Mouse (Mus musculus) heart, postnatal 36 days (tissue): Measurements from ENCODE around the gene Prkca. TPM values are rescaled to one million over a fixed set of nuclear protein-coding genes. Genes with fewer than 3 reads are reported as not detected.

ENCODE experiments used
- DNase-seq, 2 experiments: peaks; one replicate each; pipeline ENCODE4 v3.0.0; 2021 to 2022
- intact Hi-C: fragments of 180-260 bp; cut with DNase I; formaldehyde crosslinking; loops from one replicate; pipeline ENCODE4 v1.15.1; 2025
- total RNA-seq, 2 experiments: library from RNA; stranded (reverse); gene quantifications; 2 replicates each; pipeline ENCODE4 v1.2.3; 2021

Prkca gene
- total RNA-seq, 2 experiments from 2014 or later, result 33.6 to 41.0 TPM

DNA sequence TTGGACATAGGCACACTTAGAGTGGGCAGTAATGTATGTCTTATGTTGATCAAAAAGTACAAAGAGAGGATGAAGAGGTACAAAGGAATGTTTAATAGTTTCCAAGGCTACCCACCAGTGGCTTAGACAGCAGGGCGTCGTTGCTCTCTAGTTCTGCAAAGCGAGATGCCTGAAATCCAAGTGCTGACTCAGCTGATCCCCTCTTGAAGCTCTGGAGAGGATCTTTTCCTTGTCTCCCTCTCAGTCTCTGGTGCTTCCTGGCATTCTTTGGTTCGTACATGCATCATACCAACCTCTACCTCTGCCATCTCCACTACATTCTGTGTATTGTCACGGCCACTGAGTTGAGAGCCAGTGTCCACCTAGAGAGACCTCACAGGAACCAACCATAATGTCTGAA is 123.1 kb downstream of the Prkca start:
- intact Hi-C loops, result no loop called here
- no peak for DNase-seq

DNA sequence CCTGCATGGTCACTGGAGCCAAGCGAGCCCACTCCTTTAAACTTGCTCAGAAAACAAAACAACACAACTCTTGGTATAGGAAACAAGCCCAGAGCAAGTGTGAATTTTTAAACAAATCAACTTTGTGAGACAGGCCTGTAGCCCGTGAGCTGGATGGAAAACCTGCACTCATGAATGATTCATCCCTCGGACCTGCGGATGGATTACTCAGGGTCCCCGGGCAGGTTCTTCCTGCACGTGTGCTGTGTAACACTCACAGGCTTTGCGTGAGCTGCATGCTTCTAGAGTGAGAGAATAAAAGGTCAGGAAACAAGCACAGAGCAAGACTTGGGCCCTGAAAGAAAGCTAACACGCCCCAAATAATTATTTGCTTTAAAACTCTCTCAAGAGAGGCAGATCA is 126.7 kb downstream of the Prkca start:
- DNase-seq, result no peak
- intact Hi-C loops, result no loop called here

DNA sequence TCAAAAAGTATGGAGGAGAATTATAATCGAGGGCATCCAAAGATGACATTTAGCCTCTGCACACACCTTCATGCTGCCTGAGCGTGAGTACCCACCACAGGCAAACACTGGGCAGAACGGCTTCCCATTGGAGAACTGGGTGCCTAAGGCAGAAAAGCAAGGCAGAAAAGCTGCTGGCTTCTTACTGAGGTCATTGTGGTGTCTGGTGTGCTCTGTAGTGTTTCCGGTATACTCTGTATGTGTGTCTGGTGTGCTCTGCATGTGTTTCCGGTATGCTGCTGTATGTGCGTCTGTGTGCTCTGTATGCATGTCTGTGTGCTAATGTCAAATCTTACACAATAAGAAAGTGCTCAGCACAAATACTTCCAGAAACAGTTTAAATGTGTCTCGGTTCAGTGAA is 127.7 kb downstream of the Prkca start:
- DNase-seq, result no peak
- intact Hi-C loops, result no loop called here

DNA sequence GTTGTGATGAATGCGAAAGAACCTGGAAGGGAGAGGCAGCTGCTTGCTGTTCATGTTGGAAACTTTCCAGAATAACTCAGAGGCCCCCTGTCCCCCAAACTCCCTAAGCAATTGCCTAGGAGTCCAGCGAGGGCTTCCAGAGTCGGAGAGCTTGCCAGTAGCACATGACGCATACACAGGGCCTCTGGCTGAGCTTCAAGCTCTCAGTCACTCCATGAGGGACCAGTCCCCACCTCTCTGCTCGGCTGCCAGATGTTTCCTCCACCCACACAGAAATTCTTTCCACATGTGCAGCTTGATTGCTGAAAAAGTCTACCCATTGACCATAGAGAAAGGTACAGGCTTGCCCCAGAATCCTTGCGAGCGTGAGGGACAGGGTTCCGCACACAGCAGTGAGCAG is 128.3 kb downstream of the Prkca start:
- intact Hi-C loops, result loop anchor here (2.0 kb wide), 1 partner anchor 127 kb away; the partner anchor contains the start of genes Apoh and Prkca
- DNase-seq, result peak; percentile 79 to 81

DNA sequence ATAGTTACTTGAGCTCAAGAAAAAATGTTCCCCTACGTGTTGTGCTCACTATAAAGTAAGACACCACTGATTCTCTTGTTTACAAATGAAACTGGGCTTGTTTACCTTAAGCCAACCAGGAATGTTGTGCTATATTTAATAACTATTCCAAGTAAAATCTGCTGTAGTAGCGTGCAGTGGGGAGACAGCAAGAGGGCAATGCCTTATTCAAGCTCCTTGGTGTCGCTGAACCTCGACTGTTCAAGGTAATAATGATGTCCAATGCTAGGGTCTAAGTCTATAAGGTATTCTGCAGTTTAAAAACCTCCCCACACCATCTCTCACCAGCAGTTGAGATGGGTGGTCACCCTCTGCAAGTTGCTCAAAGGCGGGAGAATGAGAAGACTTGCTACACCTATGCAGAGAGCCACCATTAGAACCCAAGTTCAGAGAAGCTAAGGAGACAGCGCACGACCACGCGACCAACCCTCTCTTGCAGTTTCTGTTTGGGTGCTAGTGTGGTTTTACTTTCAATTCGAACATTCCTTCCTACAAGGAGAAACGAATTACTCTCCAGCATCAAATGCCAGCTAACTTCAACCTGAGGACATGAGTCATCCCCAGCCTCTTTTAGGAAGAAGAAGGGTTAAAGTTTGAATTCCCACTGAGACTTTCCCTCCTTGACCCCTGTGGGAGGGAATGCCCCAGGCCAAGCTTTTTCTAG is 129.1 kb downstream of the Prkca start:
- intact Hi-C loops, result loop anchor here (2.0 to 5.0 kb wide), 2 partner anchors 67 to 128 kb away; partner anchors contain the start of genes Apoh and Prkca
- DNase-seq, result no peak

DNA sequence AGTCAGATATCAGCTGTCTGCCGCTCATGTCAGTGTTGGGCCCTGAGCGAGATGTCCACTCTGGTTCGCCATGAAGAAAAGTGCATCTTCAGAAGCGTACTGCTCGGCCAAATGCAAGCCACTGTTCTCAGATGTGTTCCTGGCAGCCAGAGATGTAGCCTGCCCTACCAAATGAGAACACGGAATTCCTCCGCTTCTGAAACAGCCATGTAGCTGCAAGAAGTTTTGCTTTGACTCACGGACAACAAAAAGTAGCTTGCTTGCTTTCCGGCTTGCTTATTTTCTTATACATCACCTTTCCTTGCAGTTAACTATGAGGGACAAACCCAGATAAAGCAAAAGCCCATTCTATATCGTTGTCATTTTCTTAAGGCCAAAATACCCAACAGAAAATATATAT is 129.9 kb downstream of the Prkca start:
- DNase-seq, result no peak
- intact Hi-C loops, result loop anchor here (2.0 to 5.0 kb wide), 2 partner anchors 66 to 129 kb away; partner anchors contain the start of genes Apoh and Prkca

DNA sequence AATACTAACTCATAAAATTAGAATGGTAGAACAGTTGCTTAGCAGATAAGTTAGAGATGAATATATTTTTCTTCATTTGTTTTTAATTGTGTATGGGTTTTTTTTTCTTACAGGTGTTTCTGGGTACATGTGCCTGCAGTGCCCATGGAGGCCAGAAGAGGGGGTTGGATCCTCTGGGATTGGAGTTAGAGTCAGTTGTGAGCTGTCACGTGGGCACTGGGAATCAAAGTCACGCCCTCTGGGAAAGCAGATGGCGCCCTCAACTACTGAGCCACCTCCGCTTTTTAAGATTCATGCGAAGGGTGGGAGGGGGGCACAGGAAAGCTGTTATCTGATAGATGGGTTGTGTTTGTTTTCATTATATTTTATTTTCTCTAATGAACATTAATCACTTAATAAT is 131.1 kb downstream of the Prkca start:
- intact Hi-C loops, result loop anchor here (5.0 kb wide), 1 partner anchor 65 kb away; no protein-coding TSS in a partner anchor
- DNase-seq, result no peak

DNA sequence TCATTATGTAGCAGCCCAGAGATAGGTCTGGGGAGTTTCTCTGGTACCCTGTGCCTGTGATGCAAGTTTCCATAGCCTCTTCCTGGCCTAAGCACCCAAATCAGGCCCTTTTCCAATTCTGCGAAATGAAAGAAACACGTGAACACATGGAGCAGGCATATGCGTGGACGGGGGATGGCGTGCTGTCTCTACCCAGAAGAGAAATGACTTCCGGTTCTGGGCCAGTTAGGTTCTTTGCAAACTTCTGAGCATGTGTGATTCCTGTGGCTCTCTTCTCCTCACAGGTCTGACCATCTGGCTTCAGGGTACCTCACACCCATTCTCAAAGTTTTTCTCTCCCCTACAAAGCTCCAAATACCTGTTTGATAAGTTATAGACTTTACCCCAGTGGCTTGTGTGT is 131.7 kb downstream of the Prkca start:
- intact Hi-C loops, result loop anchor here (5.0 kb wide), 1 partner anchor 65 kb away; no protein-coding TSS in a partner anchor

DNA sequence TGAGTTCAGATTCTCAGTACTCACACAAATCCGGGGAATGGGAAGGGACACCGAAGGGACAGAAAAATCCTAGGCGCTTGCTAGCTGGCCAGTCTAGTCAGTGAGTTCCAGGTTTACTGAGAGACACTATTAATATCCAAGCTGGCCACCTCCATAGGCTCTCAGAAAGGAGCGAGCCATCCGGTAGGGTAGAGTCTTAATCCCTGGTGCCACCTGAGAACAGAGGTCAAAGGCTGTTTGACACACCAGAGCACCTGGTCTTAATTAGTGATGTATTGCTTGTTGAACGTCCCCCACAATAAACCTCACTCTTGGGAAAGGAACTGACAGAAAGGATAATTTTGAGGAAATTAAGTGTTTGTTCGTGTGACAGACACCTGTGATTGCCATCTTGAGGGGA is 133.0 kb downstream of the Prkca start:
- intact Hi-C loops, result loop anchor here (5.0 kb wide), 1 partner anchor 63 kb away; no protein-coding TSS in a partner anchor
- no peak for DNase-seq

More for the DNA sequence above, 131.7 kb downstream of the Prkca start:
- DNase-seq, result no peak

DNA sequence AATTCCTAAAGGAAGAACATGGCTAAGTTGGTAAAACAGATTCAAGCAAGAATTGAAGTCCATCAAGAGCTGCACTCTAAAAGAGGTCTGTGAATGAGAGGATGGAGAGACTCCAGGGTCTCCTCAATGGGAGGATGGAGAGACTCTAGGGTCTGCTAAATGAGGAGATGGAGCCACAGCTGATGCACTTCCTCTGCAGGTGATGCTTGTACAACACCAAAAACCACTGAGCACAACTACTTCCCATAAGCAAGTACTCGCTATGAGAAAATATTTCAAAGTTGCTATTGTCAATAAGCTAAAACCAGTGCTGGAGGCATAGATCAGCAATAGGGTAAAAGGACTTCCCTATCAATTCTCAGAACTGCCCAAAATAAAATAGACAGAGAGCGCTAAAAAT is 137.1 kb downstream of the Prkca start:
- DNase-seq, result no peak
- intact Hi-C loops, result no loop called here

DNA sequence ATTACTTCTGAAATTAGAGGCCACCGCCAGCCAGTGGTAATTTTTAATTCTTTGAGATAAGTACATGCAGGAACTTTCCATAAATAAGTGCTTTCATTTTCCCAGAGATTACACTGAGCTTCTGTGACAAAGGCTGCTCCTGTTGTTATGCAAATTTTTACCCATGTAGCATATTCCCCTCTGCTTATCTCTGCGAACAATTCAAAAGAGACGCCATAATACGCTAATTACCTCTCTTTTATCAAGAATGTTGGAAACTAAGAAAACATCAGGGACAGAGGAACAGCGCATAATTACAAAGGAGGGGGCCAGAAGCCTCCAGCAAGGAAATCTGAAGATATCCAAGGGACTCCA is 138.9 kb downstream of the Prkca start:
- intact Hi-C loops, result no loop called here
- no peak for DNase-seq

DNA sequence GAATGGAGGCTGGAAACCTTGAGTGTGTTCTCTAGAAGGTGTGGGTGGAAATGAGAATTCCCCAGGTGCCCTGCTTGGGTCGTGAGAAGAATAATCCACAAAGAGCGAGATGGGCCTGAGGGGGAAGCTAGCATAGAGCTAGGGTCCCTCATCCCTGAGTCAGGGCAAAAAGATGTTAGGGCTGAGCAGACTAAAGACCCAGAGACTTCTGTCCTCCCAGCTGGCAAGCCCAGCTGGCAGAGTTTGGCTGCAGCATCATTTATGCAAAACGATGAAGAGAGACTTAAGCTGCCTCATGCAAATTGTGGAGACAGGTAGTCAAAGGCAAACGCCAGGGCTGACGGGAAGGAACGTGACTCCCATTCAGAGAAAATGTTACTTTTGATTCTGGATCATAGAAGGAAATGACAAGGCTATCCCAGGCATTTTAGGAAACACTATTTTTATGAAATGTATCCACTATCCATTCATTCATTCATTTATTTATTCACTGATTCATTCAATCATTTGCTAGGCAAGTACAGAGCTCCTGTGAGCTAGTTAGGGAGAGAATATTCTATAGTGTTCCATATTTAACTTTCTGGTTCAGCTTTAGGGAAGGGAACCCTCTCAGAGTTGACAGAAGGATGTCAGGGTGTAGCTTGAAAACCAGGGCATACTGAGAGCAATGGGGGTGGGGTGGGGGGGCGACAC is 139.4 kb downstream of the Prkca start:
- intact Hi-C loops, result no loop called here
- no peak for DNase-seq

DNA sequence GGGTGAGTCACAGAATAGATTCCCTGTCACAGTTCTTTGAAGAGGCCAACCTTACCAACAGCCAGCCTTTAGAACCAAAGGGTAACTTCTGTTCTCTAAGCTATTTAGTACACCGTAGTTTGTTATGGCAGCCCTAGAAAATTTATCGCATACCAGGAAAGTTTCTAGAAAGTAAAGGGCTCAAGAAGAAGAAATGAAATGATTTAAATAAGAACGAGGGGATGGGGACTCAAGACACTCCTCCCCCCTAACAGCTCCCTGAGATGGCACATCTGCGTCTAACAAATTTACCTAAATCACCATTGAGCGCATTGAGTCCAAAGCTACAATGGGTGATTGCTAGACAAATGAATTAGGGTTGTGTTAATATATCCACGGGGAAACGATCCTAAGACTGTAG is 140.9 kb downstream of the Prkca start:
- intact Hi-C loops, result no loop called here
- DNase-seq, result no peak

DNA sequence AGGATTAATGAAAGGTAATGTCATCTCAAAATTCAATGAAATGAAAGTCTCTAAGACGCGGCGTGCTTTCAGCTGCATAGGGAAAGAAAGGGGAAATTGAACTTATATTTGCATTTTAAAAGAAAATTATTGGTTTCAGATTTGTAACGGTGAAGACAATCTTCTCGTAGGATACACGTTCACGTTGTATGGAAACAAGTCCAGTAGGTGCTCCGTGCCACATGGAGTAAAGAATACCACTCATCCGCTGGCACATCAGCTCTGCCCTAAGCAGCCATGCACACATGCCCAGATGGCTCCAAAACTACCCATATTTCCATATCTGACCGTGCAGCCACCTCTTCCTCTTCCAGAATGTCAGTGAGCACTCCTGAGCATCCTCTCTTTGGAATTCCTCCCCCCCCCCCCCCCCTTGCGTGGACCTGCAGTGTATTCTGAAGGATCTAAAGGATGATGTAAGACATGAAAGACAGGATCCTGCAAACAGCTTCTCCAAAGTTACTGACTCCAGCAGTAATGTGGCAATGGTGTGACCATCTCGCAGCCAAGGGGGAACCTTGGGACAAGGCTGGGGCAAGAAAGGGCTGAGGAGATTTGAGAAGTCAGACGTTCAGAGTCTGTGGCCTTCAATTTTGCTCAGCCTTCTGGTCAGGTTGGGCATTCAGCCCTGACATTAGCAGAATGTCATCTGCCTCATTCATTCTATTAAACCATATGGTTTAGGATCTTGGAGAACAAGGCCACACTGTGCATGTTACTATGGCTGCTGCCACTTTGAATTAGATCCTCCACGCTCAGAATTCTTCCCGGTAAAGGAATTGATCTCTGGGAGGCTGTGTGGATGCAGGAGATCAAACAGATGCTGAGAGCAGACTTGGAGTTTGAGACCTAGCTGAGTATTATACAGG is 142.8 kb downstream of the Prkca start:
- intact Hi-C loops, result no loop called here

DNA sequence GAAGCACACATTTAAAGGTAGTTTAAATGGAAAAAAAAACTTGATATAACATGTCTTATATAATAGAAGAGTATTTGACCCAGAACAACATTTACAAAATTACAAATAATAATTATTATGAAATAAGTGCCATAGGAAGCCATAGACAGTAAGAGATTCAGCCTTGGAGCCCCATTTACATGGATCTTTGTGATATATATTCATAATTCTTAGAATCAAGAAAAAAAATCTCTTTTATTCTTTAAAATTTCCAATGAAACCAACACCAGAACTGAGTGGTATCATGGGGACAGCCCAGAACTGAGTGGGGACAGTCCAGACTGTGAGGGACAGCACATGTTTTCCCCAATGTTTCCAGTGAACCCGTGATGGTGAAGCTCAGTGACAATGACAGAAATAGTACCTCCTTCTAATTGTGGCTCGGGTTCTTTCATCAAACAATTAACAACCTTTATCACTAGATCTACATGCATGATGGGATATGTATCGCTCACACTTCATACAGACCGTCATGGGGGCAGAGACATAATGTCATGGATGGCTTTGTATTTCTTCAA is 144.2 kb downstream of the Prkca start:
- DNase-seq, result no peak
- intact Hi-C loops, result no loop called here

More for the DNA sequence above, 142.8 kb downstream of the Prkca start:
- DNase-seq, result no peak

DNA sequence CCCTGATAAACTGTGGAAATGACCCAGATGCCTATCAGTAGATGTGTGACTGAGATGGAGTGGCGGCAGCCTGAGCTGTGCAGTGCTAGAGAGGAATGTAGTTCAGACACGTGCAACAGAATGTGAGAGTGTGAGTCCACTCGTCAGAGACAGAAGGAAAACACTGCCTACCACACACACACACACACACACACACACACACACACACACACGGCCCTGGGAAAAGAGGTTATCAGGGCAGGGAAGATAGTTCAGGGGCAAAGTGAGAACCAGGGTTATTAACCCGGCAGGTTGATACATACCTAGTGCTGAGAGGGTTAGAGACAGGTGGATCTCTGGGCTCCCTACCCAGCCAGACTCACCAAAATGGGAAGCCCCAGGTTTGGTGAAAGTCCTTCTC is 145.1 kb downstream of the Prkca start:
- DNase-seq, result no peak
- intact Hi-C loops, result no loop called here

DNA sequence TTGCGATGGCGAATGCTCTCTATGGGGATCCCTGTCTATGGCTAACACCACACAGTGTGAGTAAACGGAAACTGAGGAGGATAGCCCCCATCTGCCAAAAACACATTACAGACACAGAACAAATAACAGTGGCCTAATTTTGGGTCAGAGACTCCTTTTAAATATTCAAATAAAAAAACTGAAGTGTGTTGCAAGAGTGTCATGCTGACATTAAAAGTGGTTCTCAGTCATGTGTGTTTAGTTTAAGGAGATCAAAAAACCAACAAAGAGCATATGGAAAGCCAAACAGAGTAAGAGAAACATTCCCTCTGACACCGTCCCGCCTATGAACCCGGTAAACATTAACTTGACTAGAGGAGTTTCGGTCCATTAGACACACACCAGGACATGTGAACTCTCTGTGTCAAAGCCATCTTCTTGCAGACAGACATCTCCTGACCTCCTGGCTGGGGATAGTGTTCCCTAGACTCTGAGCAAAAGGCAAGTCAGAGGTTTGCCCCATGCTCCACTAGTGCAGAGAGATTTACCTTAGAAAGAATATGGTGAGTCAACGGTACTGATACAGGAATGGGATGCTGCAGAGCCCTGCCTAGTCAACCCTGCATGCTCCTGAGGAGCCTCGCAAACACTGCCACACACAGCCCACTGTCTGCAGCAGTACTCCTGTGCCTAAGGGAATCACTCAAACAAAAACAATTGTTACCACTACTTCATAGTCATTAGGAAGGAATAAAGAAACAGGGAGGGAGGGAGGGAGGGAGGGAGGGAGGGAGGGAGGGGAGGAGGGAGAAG is 146.1 kb downstream of the Prkca start:
- DNase-seq, result no peak
- intact Hi-C loops, result loop anchor here (2.0 kb wide), 1 partner anchor 37 kb away; no protein-coding TSS in a partner anchor

DNA sequence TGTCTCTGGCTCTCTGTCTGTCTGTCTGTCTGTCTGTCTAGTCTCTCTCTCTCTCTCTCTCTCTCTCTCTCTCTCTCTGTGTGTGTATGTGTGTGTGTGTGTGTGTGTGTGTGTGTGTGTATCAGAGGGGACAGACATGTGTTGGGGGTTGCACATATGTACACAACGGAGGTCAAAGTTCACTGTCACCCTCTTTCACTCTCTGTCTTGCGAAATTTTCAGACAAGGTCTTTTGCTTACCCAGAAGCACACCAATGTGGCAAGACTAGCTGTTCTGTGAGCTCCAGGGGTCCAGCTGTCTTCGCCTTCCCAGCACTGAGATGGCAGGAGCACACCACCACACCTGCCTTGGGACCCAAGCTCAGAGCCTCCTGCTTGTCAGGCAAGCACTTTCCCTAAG is 146.9 kb downstream of the Prkca start:
- no peak for DNase-seq
- intact Hi-C loops, result loop anchor here (2.0 kb wide), 1 partner anchor 38 kb away; no protein-coding TSS in a partner anchor

DNA sequence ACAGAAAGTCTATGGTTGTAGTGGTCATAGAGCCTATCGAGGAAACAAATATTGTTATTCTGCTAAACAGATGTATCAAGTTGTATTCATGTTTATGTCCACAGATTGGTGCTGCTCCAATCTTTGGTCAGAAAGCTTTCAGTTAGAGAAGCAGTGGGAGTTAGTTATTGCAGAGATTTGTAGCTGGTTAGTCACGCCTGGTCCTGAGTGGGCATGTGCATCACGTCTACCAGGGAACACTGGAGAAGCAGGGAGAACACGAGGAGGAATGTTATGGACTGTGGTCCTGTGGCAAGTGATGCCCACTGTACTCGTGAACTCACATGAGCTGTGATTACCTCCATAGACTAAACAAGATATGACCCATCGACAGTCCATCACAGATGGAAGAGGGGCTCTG is 153.4 kb downstream of the Prkca start:
- intact Hi-C loops, result no loop called here

DNA sequence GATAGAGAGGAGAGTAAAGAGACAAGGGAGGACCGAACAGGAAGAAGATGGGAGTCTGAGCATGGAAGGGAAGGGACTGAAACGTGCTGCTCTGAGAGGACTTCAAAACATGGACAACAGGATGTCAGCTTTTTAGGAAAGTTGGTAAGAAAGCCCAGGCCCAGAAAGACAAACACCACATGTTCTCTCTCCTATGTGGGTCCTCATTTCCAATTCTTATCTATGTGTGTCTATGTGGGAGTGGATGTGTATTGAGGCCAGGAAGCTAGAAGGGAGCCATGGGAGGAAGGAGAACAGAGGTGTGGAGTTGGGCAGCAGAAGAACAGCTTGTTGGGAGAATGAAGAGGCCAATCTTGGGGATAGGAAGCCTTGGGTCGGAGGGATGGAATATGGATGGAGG is 154.4 kb downstream of the Prkca start:
- intact Hi-C loops, result no loop called here
- DNase-seq, result no peak

More for the DNA sequence above, 153.4 kb downstream of the Prkca start:
- no peak for DNase-seq
